Mouse (Mus musculus) embryonic fibroblast, embryonic 13.5 days (primary cell): ENCODE data around the gene Capn10.

ENCODE experiments used
- CTCF ChIP-seq: IDR thresholded peaks from 2 replicates; pipeline ENCODE4 v1.5.1; 2011; ENCODE audit warnings: mild to moderate bottlenecking, control low read depth, low read length, moderate library complexity, borderline replicate concordance; ENCODE audit not compliant: insufficient read depth
- POLR2A ChIP-seq: IDR thresholded peaks from 2 replicates; pipeline ENCODE4 v1.6.1; 2011; ENCODE audit warnings: low read depth, mild to moderate bottlenecking, control low read depth, low read length, moderate library complexity

- no peak for TF ChIP-seq CTCF
- TF ChIP-seq POLR2A: no peak
Observed at GRCm38 (mm10) chr1:92914993-92915392, 19.2 kb upstream of the Capn10 start.
